Mouse (Mus musculus): ENCODE data around the gene Ccdc78. TPM values are rescaled to one million over a fixed set of nuclear protein-coding genes. Genes with fewer than 3 reads are reported as not detected.
A peak's percentile ranks its signal among the peaks of the same experiment; 100 is the strongest.

Gene Ccdc78
- polyA plus RNA-seq, 1 experiment, result 0.08 TPM

DNA sequence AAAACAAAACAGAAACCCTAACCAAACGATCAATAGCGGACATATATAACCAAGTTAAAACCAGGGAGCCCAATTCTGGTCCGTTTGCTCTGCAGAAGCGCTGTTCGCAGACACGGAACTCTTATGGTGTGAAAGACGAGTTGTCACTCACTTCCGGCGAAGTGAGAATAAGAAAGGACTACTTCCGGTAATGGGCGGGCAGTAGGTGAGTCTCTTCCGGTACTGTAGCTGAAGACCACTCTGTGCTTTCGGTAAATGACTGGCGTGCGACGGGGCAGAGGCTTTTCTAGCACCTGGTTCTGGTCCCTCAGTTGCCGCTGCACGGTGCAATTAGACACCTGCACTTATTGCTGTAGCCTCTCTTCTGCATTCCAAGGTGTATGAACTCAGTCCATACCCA is 37.1 kb downstream of the Ccdc78 start, which contains the start of gene Wdr24:
Wdr24 (plus strand) TSS at position 176 of the 400 bp plus-strand sequence.
- H3K4me3 ChIP-seq, result peak within 1 kb of the TSS; percentile 32
- H3K79me2 ChIP-seq (ENCODE audit: control insufficient read depth, insufficient read depth), result no peaks in the 10 kb centered on the region
- H3K27me3 ChIP-seq (ENCODE audit: control insufficient read depth, insufficient read depth, insufficient read length), result no peaks in the 10 kb centered on the region
- H3K4me2 ChIP-seq (ENCODE audit: low read depth), result peak within 1 kb of the TSS; percentile 88
- TF ChIP-seq SRF (IDR thresholded peaks at IDR 0.05; ENCODE audit: control insufficient read depth, insufficient read length, low read depth) (peak; percentile 52), POLR2AphosphoS2 (IDR thresholded peaks at IDR 0.05; ENCODE audit: insufficient read length, low read depth) (peak; percentile 57), REST (IDR thresholded peaks at IDR 0.05; ENCODE audit: insufficient read depth, insufficient read length) (no peak), MAX (IDR thresholded peaks at IDR 0.05; ENCODE audit: low read depth) (peak; percentile 60), POLR2A (IDR thresholded peaks at IDR 0.05; ENCODE audit: insufficient read length, low read depth) (peak; percentile 62), MYOG (IDR thresholded peaks at IDR 0.05; ENCODE audit: control insufficient read depth in 1 of 3, insufficient read depth in 1 of 3, insufficient read length in 2 of 3, low read depth in 2 of 3) (no peak), USF1 (IDR thresholded peaks at IDR 0.05; ENCODE audit: low read depth) (no peak), MYOD1 (IDR thresholded peaks at IDR 0.05; ENCODE audit: control insufficient read depth in 1 of 3, insufficient read length in 2 of 3, low read depth in 2 of 3) (no peak)
- no peak within 1 kb of the TSS for H3ac ChIP-seq (ENCODE audit: control insufficient read depth, insufficient read length)
- H3K36me3 ChIP-seq (ENCODE audit: control insufficient read depth, insufficient read depth), result no peaks in the 10 kb centered on the region

- Histone ChIP-seq H3ac (ENCODE audit: control insufficient read depth, insufficient read length) (no peak overlapping the region), H3K4me3 (peak overlapping the region; percentile 32), H3K36me3 (ENCODE audit: control insufficient read depth, insufficient read depth) (no peaks in the 10 kb centered on the region), H3K27me3 (ENCODE audit: control insufficient read depth, insufficient read depth, insufficient read length) (no peaks in the 10 kb centered on the region), H3K4me2 (ENCODE audit: low read depth) (peak overlapping the region; percentile 88), H3K79me2 (ENCODE audit: control insufficient read depth, insufficient read depth) (peaks cover 5% of the 10 kb centered on the region)
- TF ChIP-seq TCF3 (IDR thresholded peaks at IDR 0.05; ENCODE audit: insufficient read length, low read depth) (no peak), CEBPB (IDR thresholded peaks at IDR 0.05; ENCODE audit: insufficient read depth, poor library complexity, severe bottlenecking) (no peak), TCF12 (IDR thresholded peaks at IDR 0.05; ENCODE audit: insufficient read depth, poor library complexity, severe bottlenecking) (no peak), POLR2AphosphoS2 (IDR thresholded peaks at IDR 0.05; ENCODE audit: insufficient read length, low read depth) (no peak), MYOG (IDR thresholded peaks at IDR 0.05; ENCODE audit: control insufficient read depth in 1 of 3, insufficient read depth in 1 of 3, insufficient read length in 2 of 3, low read depth in 2 of 3) (no peak), POLR2A (IDR thresholded peaks at IDR 0.05; ENCODE audit: insufficient read length, low read depth) (no peak), SRF (IDR thresholded peaks at IDR 0.05; ENCODE audit: control insufficient read depth, insufficient read length, low read depth) (no peak), USF1 (IDR thresholded peaks at IDR 0.05; ENCODE audit: low read depth) (no peak), MYOD1 (IDR thresholded peaks at IDR 0.05; ENCODE audit: control insufficient read depth in 1 of 3, insufficient read length in 2 of 3, low read depth in 2 of 3) (no peak), MAX (IDR thresholded peaks at IDR 0.05; ENCODE audit: low read depth) (no peak), E2F4 (IDR thresholded peaks at IDR 0.05; ENCODE audit: insufficient read depth) (no peak), REST (IDR thresholded peaks at IDR 0.05; ENCODE audit: insufficient read depth, insufficient read length) (no peak)
Observed at GRCm38 (mm10) chr17:25824362-25825142, 38.2 kb downstream of the Ccdc78 start.

DNA sequence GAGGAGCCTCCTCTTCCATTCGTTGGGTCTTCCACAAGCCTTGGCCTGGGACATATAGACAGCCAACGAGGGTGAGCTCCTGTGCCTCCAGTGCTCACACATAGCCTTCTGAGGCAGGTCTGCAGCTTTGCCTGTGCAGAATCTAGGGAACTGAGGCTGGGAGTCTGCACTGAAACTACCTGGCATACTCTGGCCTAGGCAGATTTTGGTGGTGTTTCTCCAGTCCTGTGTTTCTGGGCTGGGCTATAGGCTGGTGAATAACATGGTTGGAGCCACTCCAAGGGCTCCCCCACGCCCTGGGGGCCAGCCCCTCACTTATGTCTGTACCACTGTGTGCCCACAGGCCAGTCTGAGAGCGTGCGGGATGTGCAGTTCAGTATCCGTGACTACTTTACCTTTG is 38.9 kb downstream of the Ccdc78 start:
- Histone ChIP-seq H3K36me3 (ENCODE audit: control insufficient read depth, insufficient read depth) (no peaks in the 10 kb centered on the region), H3K4me2 (ENCODE audit: low read depth) (no peak overlapping the region)
- TF ChIP-seq MYOD1 (IDR thresholded peaks at IDR 0.05; ENCODE audit: control insufficient read depth in 1 of 3, insufficient read length in 2 of 3, low read depth in 2 of 3) (no peak), USF1 (IDR thresholded peaks at IDR 0.05; ENCODE audit: low read depth) (no peak), TCF3 (IDR thresholded peaks at IDR 0.05; ENCODE audit: insufficient read length, low read depth) (no peak), MAX (IDR thresholded peaks at IDR 0.05; ENCODE audit: low read depth) (no peak), POLR2A (IDR thresholded peaks at IDR 0.05; ENCODE audit: insufficient read length, low read depth) (no peak)

GRCm38 (mm10) chr17:25825984-25826570 is 39.7 kb downstream of the Ccdc78 start:
- no peak overlapping the region for H3K4me3 ChIP-seq
- no peak overlapping the region for H3K4me2 ChIP-seq (ENCODE audit: low read depth)
- no peaks in the 10 kb centered on the region for H3K36me3 ChIP-seq (ENCODE audit: control insufficient read depth, insufficient read depth)
- TF ChIP-seq MAX (IDR thresholded peaks at IDR 0.05; ENCODE audit: low read depth) (no peak), POLR2AphosphoS2 (IDR thresholded peaks at IDR 0.05; ENCODE audit: insufficient read length, low read depth) (no peak), CEBPB (IDR thresholded peaks at IDR 0.05; ENCODE audit: insufficient read depth, poor library complexity, severe bottlenecking) (no peak), MYOD1 (IDR thresholded peaks at IDR 0.05; ENCODE audit: control insufficient read depth in 1 of 3, insufficient read length in 2 of 3, low read depth in 2 of 3) (no peak), TCF3 (IDR thresholded peaks at IDR 0.05; ENCODE audit: insufficient read length, low read depth) (no peak), TCF12 (IDR thresholded peaks at IDR 0.05; ENCODE audit: insufficient read depth, poor library complexity, severe bottlenecking) (no peak), REST (IDR thresholded peaks at IDR 0.05; ENCODE audit: insufficient read depth, insufficient read length) (no peak), USF1 (IDR thresholded peaks at IDR 0.05; ENCODE audit: low read depth) (no peak), MYOG (IDR thresholded peaks at IDR 0.05; ENCODE audit: control insufficient read depth in 1 of 3, insufficient read depth in 1 of 3, insufficient read length in 2 of 3, low read depth in 2 of 3) (no peak)
- H3K27me3 ChIP-seq (ENCODE audit: control insufficient read depth, insufficient read depth, insufficient read length), result no peaks in the 10 kb centered on the region
- peaks cover 10% of the 10 kb centered on the region for H3K79me2 ChIP-seq (ENCODE audit: control insufficient read depth, insufficient read depth)
- H3ac ChIP-seq (ENCODE audit: control insufficient read depth, insufficient read length), result no peak overlapping the region

More for the DNA sequence above, 38.9 kb downstream of the Ccdc78 start:
- H3K4me3 ChIP-seq, result no peak overlapping the region
- H3ac ChIP-seq (ENCODE audit: control insufficient read depth, insufficient read length), result no peak overlapping the region
- no peaks in the 10 kb centered on the region for H3K27me3 ChIP-seq (ENCODE audit: control insufficient read depth, insufficient read depth, insufficient read length)
- H3K79me2 ChIP-seq (ENCODE audit: control insufficient read depth, insufficient read depth), result peaks cover 6% of the 10 kb centered on the region
